Mouse (Mus musculus) lung, postnatal 10 days (tissue): ENCODE measurements around the gene 1700092M07Rik.
"Not testable (repeated sequence)": the region's sequence is repeated elsewhere in the genome, so short reads cannot be mapped to it uniquely, and the experiment has no call there.

Source experiments
- DNase-seq: peaks from one replicate; pipeline ENCODE4 v3.0.0; 2021

1700092M07Rik gene

DNA sequence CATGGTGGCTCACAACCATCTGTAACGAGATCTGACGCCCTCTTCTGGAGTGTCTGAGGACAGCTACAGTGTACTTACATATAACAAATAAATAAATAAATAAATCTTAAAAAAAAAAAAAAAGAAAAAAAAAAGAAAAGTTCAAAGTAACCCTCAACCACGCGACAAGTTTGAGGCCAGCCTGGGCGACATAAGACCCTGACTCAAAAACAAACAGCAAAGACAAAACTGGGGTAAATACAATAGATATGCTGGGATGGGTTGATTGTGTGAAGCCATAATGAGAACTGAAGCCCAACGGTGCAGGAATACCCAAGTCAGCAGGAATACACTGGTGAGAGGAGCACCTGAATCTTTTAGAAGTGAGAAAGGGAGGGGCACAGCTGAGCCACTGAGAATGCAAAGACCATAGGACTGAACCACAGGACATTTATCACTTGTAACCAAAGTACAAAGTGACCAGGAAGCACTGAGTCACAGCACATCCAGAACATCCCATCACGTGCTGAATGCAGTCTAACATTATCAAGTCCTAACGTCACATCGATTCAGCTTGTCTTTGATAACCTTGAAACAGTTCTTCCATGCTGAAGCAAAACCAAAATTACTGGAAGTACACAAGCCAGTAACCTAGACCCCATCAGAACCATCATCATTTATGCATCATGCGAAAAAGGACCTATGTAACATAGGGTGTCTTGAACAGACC, 23.6 kb upstream of the 1700092M07Rik start:
- no peak for DNase-seq

DNA sequence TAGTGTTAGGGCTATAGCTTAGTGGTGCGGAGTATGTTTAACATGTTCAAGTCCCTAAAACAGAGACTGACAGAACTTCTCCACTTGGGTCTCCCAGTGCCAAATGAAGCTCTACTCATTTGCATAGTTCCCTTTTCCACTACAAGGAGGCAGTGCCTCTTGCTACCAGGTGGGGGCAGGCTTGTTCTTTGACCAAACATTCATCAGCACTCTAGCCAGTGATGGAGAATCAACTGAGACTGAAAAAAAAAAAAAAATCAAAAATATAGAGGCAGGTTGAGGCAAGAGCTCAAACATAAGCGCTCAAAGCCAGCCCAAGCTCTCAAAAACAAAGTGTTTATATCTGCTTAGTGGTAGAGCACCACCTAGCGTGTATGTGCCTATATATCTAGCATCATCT, 22.2 kb upstream of the 1700092M07Rik start:
- peak; percentile 81 for DNase-seq

DNA sequence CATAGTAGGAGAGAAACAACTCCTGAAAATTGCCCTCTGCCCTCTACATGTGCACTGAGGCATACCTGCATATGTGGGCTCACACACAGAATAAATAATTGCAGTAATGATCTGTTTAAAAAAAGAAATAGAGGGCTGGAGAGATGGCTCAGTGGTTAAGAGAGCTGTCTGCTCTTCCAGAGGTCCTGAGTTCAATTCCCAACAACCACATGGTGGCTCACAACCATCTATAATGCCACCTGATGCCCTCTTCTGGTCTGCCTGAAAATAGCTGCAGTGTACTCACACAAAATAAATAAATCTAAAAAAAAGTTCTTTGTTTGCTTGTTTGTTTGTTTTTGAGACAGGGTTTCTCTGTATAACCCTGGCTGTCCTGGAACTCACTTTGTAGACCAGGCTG, 21.5 kb upstream of the 1700092M07Rik start:
- DNase-seq, result not testable (repeated sequence)

DNA sequence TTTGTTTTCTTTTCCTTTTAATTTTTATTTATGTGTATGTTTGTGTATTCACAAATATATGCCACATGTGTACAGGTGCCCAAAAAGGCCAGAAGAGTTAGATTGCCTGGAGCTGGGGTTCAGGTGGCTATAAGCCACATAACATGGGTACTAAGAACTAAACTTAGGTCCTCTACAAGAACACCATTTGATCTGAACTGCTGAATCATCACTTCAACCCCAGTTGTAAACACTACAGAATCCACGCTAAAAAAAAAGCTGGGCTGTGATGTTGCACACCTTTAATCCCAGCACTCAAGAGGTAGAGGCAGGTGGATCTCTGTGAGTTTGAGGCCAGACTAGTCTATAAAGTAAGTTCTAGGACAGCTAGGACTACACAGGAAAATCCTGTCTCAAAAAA, 19.1 kb upstream of the 1700092M07Rik start:
- DNase-seq, result no peak

- no peak for DNase-seq
These were observed 18.5 kb upstream of the 1700092M07Rik start for GRCm38 (mm10) chr19:8722021-8722420.

DNA sequence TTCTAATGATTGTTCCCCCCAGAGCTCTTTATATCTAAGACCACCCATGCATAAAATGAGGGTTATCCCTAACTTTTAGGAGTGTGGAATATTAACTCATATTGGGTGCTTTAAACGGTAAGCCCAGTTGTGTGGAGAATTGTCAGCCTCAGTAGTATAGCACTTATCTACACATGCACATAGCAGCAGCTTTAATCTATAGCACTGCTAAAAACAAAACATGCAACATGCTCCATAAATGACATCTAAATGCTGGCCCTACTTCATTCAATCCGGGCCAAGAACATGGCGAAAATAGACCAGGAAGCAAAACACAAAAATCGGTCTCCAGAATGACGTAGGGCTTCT, 18.0 kb upstream of the 1700092M07Rik start:
- no peak for DNase-seq

GRCm38 (mm10) chr19:8722907-8723573, 17.5 kb upstream of the 1700092M07Rik start, which contains the start of gene Slc3a2:
Gene Slc3a2 (minus strand): TSS chr19:8723369.
- DNase-seq, result peak; percentile 98

GRCm38 (mm10) chr19:8723574-8724346, 16.8 kb upstream of the 1700092M07Rik start:
- DNase-seq, result peak; percentile 25

DNA sequence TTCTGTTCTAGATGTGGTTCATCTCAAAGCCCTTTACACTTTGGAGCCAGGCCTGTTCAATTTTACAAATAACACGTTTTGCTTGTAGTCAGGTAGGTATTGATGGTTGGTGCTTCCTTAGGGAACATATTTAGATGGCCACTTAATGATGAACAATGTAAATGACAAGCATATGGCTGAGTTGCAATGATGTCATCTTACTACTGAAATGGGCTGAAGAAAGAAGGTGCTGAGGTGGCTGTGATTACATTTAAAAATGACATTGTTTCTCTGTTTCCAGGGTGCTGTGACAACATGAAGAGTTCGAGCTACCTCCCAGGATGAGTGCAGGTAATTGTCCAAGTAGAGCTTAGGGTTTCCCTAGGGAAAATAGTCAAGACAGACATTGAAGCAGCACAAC, 16.1 kb upstream of the 1700092M07Rik start:
- no peak for DNase-seq

- no peak for DNase-seq
These were observed 15.4 kb upstream of the 1700092M07Rik start for GRCm38 (mm10) chr19:8725081-8725613.

GRCm38 (mm10) chr19:8726609-8727390, 13.7 kb upstream of the 1700092M07Rik start:
- DNase-seq, result no peak

- DNase-seq, result no peak
These were observed 12.9 kb upstream of the 1700092M07Rik start for GRCm38 (mm10) chr19:8727495-8728114.

DNA sequence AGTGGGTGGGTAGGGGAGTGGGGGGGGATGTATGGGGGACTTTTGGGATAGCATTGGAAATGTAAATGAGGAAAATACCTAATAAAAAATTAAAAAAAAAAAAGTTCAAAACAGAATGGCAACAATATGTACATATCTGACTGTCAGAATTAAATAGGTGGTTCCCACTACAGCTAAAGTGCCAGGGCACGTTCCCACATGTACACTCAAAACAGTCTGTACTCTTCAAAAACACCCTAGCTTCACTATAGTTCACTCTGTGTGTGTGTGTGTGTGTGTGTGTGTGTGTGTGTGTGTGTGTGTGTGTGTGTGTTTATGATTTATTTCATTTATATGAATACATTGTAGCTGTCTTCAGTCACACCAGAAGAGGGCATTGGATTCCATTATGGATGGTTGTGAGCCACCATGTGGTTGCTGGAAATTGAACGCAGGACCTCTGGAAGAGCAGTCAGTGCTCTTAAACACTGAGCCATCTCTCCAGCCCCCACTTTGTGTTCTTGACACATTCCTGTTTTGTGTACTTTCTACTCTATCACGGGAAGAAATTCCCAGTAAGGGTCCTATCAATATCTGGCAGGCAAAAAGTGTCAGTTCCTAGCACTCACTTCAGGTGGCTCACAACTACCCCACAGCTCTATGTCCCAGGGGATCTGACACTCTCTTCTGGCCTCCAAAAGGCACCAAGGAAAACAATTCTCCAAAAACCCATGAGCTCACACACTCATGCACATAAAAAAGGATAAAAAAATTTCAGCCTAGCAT, 12.0 kb upstream of the 1700092M07Rik start:
- DNase-seq, result not testable (repeated sequence)

- DNase-seq, result no peak
These were observed 6.2 kb upstream of the 1700092M07Rik start for GRCm38 (mm10) chr19:8734334-8734733.

DNA sequence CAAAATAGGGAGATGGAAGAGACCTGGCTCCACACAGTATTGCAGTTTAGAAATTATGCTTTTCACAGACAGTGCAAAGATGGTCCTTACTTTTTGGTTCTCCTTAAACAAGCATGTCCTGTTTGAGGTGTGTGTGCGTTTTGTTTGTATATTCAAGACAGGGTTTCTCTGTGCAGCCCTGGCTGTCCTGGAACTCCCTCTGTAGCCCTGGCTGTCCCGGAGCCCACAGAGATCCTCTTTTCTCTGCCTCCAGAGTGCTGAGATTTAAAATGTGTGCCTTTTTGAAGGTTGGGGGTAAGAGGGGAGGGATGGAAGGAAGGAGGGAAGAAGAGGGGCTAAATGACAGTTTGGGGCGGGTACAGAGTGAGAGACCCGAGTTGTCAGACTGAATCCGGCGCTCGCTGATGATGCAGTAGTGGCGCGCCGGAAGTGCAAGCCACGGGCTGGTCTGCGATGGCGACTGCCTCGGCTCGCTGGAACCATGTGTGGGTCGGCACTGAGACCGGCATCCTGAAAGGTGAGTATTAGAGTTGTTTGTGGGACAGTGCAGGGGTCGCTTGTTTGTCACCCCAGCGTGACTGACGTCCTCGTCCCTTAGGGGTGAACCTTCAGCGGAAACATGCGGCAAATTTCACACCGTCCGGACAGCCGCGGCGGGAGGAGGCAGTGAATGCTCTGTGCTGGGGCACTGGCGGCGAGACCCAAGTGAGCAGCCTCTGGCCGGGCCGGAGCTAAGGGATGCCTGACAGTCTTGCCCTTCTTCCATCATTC, 4.9 kb upstream of the 1700092M07Rik start, which contains the start of gene Wdr74:
Gene Wdr74 (plus strand): TSS at position 439 of the 771 bp plus-strand sequence.
- peak; percentile 95 for DNase-seq

- DNase-seq, result no peak
These were observed 4.4 kb upstream of the 1700092M07Rik start for GRCm38 (mm10) chr19:8736160-8736467.

GRCm38 (mm10) chr19:8738911-8739310, 1.6 kb upstream of the 1700092M07Rik start:
- no peak for DNase-seq

GRCm38 (mm10) chr19:8739646-8740045, 872 bp upstream of the 1700092M07Rik start:
- DNase-seq, result no peak

GRCm38 (mm10) chr19:8741243-8741869, 838 bp downstream of the 1700092M07Rik start, which contains the start of gene Stx5a:
Gene Stx5a (plus strand): TSS chr19:8741413.
- peak; percentile 98 for DNase-seq

DNA sequence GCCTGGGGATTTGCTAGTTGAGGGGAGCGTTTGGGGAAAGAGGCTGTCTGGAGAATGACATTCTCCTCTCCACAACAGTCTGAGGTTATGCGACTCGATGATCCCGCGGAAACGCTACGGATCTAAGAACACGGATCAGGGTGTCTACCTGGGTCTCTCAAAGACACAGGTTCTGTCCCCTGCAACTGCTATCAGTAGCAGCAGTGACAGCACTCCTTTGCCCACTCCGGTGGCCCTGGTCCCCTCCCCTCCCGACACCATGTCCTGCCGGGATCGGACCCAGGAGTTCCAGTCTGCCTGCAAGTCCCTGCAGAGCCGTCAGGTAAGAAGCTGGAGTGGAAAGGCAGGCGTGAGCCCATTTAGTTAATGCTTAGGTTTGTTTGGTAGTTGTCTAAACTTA, 1.7 kb downstream of the 1700092M07Rik start:
- no peak for DNase-seq
